Mouse (Mus musculus) midbrain, postnatal 0 days (tissue): Measurements from ENCODE around the gene Itih5. TPM values are rescaled to one million over a fixed set of nuclear protein-coding genes. Genes with fewer than 3 reads are reported as not detected.

Experiments
- ATAC-seq: fragments of 200-750 bp; cut with Nextera tagmentation; 2 replicates; pipeline ENCODE4 v1.8.0; 2017; ENCODE audit warnings: moderate number of reproducible peaks, mild to moderate bottlenecking, moderate TSS enrichment, moderate library complexity; ENCODE audit not compliant: low FRiP score
- DNase-seq: peaks from one replicate; pipeline ENCODE4 v3.0.0-alpha.2; 2015; ENCODE audit warnings: low spot score
- H3K27ac ChIP-seq: fragments of 300-500 bp; sonication (generic); 2 replicates; pipeline ENCODE4 v1.5.1; 2014; ENCODE audit warnings: low read depth, mild to moderate bottlenecking, low read length, mixed read lengths
- H3K27me3 ChIP-seq: fragments of 300-500 bp; sonication (generic); 2 replicates; pipeline ENCODE4 v1.6.1; 2014; ENCODE audit warnings: low read length, control low read depth, mixed read lengths; ENCODE audit not compliant: insufficient read depth
- H3K36me3 ChIP-seq: fragments of 300-500 bp; sonication (generic); 2 replicates; pipeline ENCODE4 v1.6.1; 2014; ENCODE audit warnings: low read length, control low read depth, mixed read lengths; ENCODE audit not compliant: insufficient read depth
- H3K4me1 ChIP-seq: fragments of 300-500 bp; sonication (generic); 2 replicates; pipeline ENCODE4 v1.6.1; 2014; ENCODE audit warnings: mild to moderate bottlenecking, control low read depth, antibody characterized with exemption, low read length, mixed read lengths; ENCODE audit not compliant: insufficient read depth
- H3K4me2 ChIP-seq: fragments of 300-500 bp; sonication (generic); 2 replicates; pipeline ENCODE4 v1.6.1; 2014; ENCODE audit warnings: low read depth, mild to moderate bottlenecking, low read length, mixed read lengths; ENCODE audit not compliant: poor library complexity, severe bottlenecking
- H3K4me3 ChIP-seq: fragments of 300-500 bp; sonication (generic); 2 replicates; pipeline ENCODE4 v1.5.1; 2014; ENCODE audit warnings: low read depth, mild to moderate bottlenecking, low read length, moderate library complexity
- H3K9ac ChIP-seq: fragments of 300-500 bp; sonication (generic); replicated peaks from 2 replicates; pipeline ENCODE4 v1.6.1; 2014; ENCODE audit warnings: mild to moderate bottlenecking, low read length, moderate library complexity, mixed read lengths; ENCODE audit not compliant: poor library complexity, severe bottlenecking
- H3K9me3 ChIP-seq: fragments of 300-500 bp; sonication (generic); 2 replicates; pipeline ENCODE4 v1.6.1; 2016; ENCODE audit warnings: low read length, control low read depth
- CTCF ChIP-seq: IDR thresholded peaks from 2 replicates; pipeline ENCODE4 v1.5.1; 2016; ENCODE audit warnings: antibody characterized with exemption, mild to moderate bottlenecking
- WGBS: fragments of 180-500 bp; shearing (Covaris S2); extraction: QIAGEN DNeasy Blood & Tissue Kit; methylation state at CpG from one replicate; pipeline ENCODE4 v1.1.7; 2014; 5-methylcytosine and 5-hydroxymethylcytosine counted together
- polyA plus RNA-seq: library from polyadenylated mRNA; unstranded; fragments of >200 nt; fragmentation: Nextera tagmentation; extraction: Ambion mirVana; gene quantifications from 2 replicates; pipeline ENCODE4 v1.2.1, GENCODE M21; 2015
- total RNA-seq: library from RNA; depleted of rRNA; stranded (reverse); fragments of >200 nt; gene quantifications from 2 replicates; pipeline ENCODE4 v1.2.3, GENCODE M21; 2014

Gene Itih5
- total and polyA plus RNA-seq, 2 experiments from 2014 or later: 10.2 to 18.3 TPM

- ATAC-seq (no peak), DNase-seq (no peak)
- Histone ChIP-seq H3K4me3 (no peak overlapping the region), H3K27ac (no peak overlapping the region), H3K9ac (no peak overlapping the region), H3K4me1 (no peaks in the 10 kb centered on the region), H3K36me3 (no peaks in the 10 kb centered on the region), H3K4me2 (no peak overlapping the region), H3K27me3 (no peaks in the 10 kb centered on the region), H3K9me3 (no peaks in the 10 kb centered on the region)
- peak; percentile 26 for TF ChIP-seq CTCF
- WGBS: 71% methylated on average over 5 of the region's 5 CpGs
These were observed 103.6 kb downstream of the Itih5 start for GRCm38 (mm10) chr2:10256949-10257348.

- no peaks in the 10 kb centered on the region for H3K4me1 ChIP-seq
- H3K9ac ChIP-seq: no peak overlapping the region
- 81% methylated on average over 5 of the region's 5 CpGs for WGBS
- no peaks in the 10 kb centered on the region for H3K9me3 ChIP-seq
- DNase-seq (no peak), ATAC-seq (no peak)
- H3K4me3 ChIP-seq: no peak overlapping the region
- no peak overlapping the region for H3K27ac ChIP-seq
- H3K4me2 ChIP-seq: no peak overlapping the region
- H3K36me3 ChIP-seq: no peaks in the 10 kb centered on the region
- H3K27me3 ChIP-seq: no peaks in the 10 kb centered on the region
- no peak for TF ChIP-seq CTCF
These were observed 104.9 kb downstream of the Itih5 start for GRCm38 (mm10) chr2:10258312-10258711.

GRCm38 (mm10) chr2:10260109-10260508 lies 106.7 kb downstream of the Itih5 start:
- WGBS: 40% methylated on average over 5 of the region's 5 CpGs
- ATAC-seq: no peak

GRCm38 (mm10) chr2:10261337-10261736 lies 108.0 kb downstream of the Itih5 start:
- ATAC-seq (no peak), DNase-seq (no peak)
- no peak overlapping the region for H3K4me2 ChIP-seq
- no peaks in the 10 kb centered on the region for H3K9me3 ChIP-seq
- H3K36me3 ChIP-seq: no peaks in the 10 kb centered on the region
- H3K9ac ChIP-seq: no peak overlapping the region
- no peaks in the 10 kb centered on the region for H3K4me1 ChIP-seq
- H3K4me3 ChIP-seq: no peak overlapping the region
- no peaks in the 10 kb centered on the region for H3K27me3 ChIP-seq
- no peak overlapping the region for H3K27ac ChIP-seq
- 85% methylated on average over 5 of the region's 5 CpGs for WGBS
- TF ChIP-seq CTCF: no peak

More at GRCm38 (mm10) chr2:10260109-10260508, 106.7 kb downstream of the Itih5 start:
- no peak overlapping the region for H3K4me3 ChIP-seq
- no peaks in the 10 kb centered on the region for H3K27me3 ChIP-seq
- H3K9me3 ChIP-seq: no peaks in the 10 kb centered on the region
- no peak overlapping the region for H3K9ac ChIP-seq
- H3K27ac ChIP-seq: no peak overlapping the region
- no peaks in the 10 kb centered on the region for H3K4me1 ChIP-seq
- DNase-seq: no peak
- H3K36me3 ChIP-seq: no peaks in the 10 kb centered on the region
- H3K4me2 ChIP-seq: no peak overlapping the region
- TF ChIP-seq CTCF: no peak

GRCm38 (mm10) chr2:10262722-10263121 lies 109.4 kb downstream of the Itih5 start:
- no peaks in the 10 kb centered on the region for H3K36me3 ChIP-seq
- no peak overlapping the region for H3K4me2 ChIP-seq
- no peak for TF ChIP-seq CTCF
- WGBS: 30% methylated on average over 5 of the region's 5 CpGs
- no peak overlapping the region for H3K4me3 ChIP-seq
- H3K9ac ChIP-seq: no peak overlapping the region
- H3K27ac ChIP-seq: no peak overlapping the region
- ATAC-seq (no peak), DNase-seq (no peak)
- no peaks in the 10 kb centered on the region; the same call in 1 of the 2 replicates for H3K4me1 ChIP-seq
- H3K27me3 ChIP-seq: no peaks in the 10 kb centered on the region
- no peaks in the 10 kb centered on the region for H3K9me3 ChIP-seq

- Histone ChIP-seq H3K9me3 (no peaks in the 10 kb centered on the region), H3K4me1 (no peaks in the 10 kb centered on the region; the same call in 1 of the 2 replicates), H3K27ac (no peak overlapping the region), H3K4me3 (no peak overlapping the region), H3K36me3 (no peaks in the 10 kb centered on the region), H3K4me2 (no peak overlapping the region), H3K9ac (no peak overlapping the region), H3K27me3 (no peaks in the 10 kb centered on the region)
- DNase-seq: no peak
- WGBS: 46% methylated on average over 7 of the region's 7 CpGs
- ATAC-seq: no peak
- TF ChIP-seq CTCF: no peak
These were observed 110.6 kb downstream of the Itih5 start for GRCm38 (mm10) chr2:10263909-10264489.
